Mouse (Mus musculus) telencephalon, adult 2 months (tissue): ENCODE results near the gene Traf3ip3.
A peak's percentile ranks its signal among the peaks of the same experiment; 100 is the strongest.

Experiments used
- DNase-seq: peaks from one replicate; pipeline ENCODE4 v3.0.0-alpha.2; 2011; ENCODE audit warnings: low read depth, low spot score

The Traf3ip3 gene

DNA sequence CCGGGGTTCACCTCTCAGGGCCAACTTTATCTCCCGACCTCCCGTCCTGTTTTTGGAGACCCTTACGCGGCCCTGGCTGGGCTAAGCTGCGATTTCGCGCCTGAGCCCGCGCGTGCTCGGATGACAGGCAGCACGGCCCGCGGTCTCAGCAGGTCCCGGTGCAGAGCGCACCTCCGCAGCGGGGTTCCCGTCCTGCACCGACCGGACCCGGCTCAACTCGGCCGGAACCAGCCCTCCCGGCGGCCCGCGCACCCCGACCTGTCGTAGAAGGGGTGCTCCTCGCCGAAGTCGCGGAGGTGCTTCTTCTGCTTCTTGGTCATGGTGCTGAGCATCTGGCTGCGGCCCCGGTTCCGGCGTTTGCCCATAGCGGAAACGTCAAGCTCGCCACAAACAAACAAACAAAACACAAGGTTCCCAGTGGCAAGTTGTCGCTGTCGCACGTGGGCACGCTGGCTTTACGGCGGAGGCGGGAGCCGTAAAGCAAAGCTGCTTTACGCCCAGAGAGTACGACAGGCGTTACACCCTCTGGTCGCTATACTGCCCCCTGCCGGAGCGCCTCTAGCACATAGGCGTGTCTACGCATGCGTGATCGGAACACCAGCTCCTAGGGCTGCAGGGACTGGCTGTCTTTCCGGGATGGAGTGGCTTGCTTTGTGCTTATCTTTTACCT is 71.6 kb downstream of the Traf3ip3 start, which contains the start of gene Diexf:
Gene Diexf (minus strand): TSS at position 487 of the 670 bp plus-strand sequence.
- DNase-seq, result peak; percentile 96

DNA sequence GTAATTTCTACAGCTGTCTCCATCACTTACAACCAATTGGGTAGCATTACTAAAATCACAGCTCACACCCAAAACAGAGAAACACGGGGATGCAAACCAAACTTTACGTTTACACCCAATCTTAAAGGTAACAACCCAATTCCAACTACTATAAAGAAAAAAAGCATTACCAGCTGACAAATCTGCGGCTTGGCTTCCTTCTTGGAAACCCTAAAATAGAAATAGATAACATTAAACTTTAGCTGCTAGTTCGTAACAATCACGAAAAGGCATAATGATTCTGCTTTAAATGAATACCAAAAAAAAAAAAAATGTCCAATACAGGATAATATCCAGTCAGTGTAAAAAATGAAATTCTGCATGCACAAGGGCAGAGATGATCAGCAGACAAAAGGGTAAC is 72.2 kb downstream of the Traf3ip3 start:
- DNase-seq, result no peak

DNA sequence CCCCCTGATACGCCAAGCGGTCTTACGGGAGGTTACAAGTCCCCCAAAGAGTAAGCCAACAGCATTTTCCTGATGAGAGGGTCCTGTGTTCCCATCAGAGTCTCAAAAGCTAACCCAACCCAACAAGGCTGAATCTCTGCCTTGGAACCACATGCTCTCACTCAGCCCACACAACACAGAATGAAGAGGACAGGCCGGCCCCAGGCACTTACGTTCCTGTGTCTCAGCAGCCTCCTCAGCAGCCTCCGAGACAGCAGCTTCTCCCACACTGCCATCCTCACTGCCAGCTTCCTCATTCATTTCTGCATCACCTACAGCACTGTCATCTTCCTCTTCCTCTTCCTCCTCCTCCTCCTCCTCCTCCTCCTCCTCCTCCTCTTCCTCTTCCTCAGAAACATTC is 73.4 kb downstream of the Traf3ip3 start:
- DNase-seq, result peak; percentile 16

DNA sequence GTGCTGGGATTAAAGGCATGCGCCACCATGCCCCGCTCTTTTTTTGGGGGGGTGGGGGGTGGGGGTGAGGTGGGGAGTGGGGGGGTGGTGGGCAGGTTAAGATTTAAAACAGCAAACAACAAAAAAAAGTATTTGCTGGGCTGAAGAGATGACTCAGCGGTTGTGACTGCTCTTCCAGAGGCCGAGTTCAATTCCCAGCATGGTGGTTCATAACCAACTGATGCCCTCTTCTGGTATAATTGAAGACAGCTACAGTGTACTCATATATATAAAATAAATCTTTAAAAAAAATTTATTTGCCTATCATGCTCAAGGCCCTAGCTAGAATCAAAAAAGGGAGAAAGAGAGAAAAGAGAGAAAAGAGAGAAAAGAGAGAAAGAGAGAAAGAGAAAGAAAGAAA is 75.7 kb downstream of the Traf3ip3 start:
- DNase-seq, result peak; percentile 17
